Mouse (Mus musculus) cerebellum, adult 2 months (tissue): ENCODE measurements around the gene Exd2.

Source experiments
- CTCF ChIP-seq: fragments of 200-500 bp; IDR thresholded peaks from 2 replicates; pipeline ENCODE4 v1.5.1; 2011; ENCODE audit warnings: low read depth, mild to moderate bottlenecking, control low read depth, low read length, moderate library complexity, borderline replicate concordance; ENCODE audit not compliant: insufficient read depth
- POLR2A ChIP-seq: fragments of 200-500 bp; IDR thresholded peaks from 2 replicates; pipeline ENCODE4 v1.6.1; 2011; ENCODE audit warnings: low read length, control low read depth, borderline replicate concordance; ENCODE audit not compliant: insufficient read depth

DNA sequence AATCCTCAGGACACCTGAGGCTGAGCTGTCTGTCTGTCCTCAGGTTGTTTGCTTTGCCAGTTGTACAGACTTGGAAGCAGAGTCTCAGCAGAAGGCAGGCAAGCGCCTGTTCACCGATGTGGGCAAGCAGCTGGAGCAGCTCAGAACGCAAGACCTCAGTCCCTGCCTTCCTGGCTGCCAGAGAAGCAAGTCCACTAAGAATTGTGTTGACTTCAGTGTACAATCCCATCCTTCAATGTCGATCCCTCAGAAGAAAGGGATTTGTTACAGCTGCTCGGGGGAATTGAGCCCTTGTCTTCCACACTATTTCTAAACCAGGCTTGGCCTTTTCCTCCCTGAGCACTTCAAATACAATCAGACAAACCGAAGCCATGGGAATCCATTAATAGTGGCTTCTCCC, 75.4 kb downstream of the Exd2 start:
- TF ChIP-seq CTCF (no peak), POLR2A (no peak)
